Mouse (Mus musculus) forebrain, embryonic 11.5 days (tissue): ENCODE data around the gene Txnl4b. TPM values are rescaled to one million over a fixed set of nuclear protein-coding genes. Genes with fewer than 3 reads are reported as not detected.

Source experiments
- ATAC-seq: fragments of 200-750 bp; cut with Nextera tagmentation; replicated peaks from 2 replicates; pipeline ENCODE4 v1.8.0; 2017; ENCODE audit warnings: moderate TSS enrichment; ENCODE audit not compliant: low FRiP score
- DNase-seq: peaks from one replicate; pipeline ENCODE4 v3.0.0-alpha.2; 2017; ENCODE audit warnings: low spot score
- H3K27ac ChIP-seq: fragments of 300-500 bp; sonication (generic); 2 replicates; pipeline ENCODE4 v1.5.1; 2014; ENCODE audit warnings: low read depth, low read length
- H3K27me3 ChIP-seq: fragments of 300-500 bp; sonication (generic); 2 replicates; pipeline ENCODE4 v1.6.1; 2014; ENCODE audit warnings: mild to moderate bottlenecking, low read length, mixed read lengths; ENCODE audit not compliant: control insufficient read depth, insufficient read depth
- H3K36me3 ChIP-seq: fragments of 300-500 bp; sonication (generic); 2 replicates; pipeline ENCODE4 v1.6.1; 2014; ENCODE audit warnings: mild to moderate bottlenecking, low read length, moderate library complexity, mixed read lengths; ENCODE audit not compliant: control insufficient read depth, insufficient read depth
- H3K4me1 ChIP-seq: fragments of 300-500 bp; sonication (generic); replicated peaks from 2 replicates; pipeline ENCODE4 v1.6.1; 2014; ENCODE audit warnings: low read length, mixed read lengths; ENCODE audit not compliant: control insufficient read depth, insufficient read depth
- H3K4me2 ChIP-seq: fragments of 300-500 bp; sonication (generic); 2 replicates; pipeline ENCODE4 v1.6.1; 2014; ENCODE audit warnings: low read depth, mild to moderate bottlenecking, low read length, moderate library complexity, mixed read lengths; ENCODE audit not compliant: severe bottlenecking
- H3K4me3 ChIP-seq: fragments of 300-500 bp; sonication (generic); 2 replicates; pipeline ENCODE4 v1.5.1; 2014; ENCODE audit warnings: low read depth, low read length
- H3K9ac ChIP-seq: fragments of 300-500 bp; sonication (generic); 2 replicates; pipeline ENCODE4 v1.6.1; 2014; ENCODE audit warnings: low read length
- H3K9me3 ChIP-seq: fragments of 300-500 bp; sonication (generic); 2 replicates; pipeline ENCODE4 v1.6.1; 2016; ENCODE audit warnings: low read length, mixed read lengths; ENCODE audit not compliant: control insufficient read depth
- WGBS: fragments of 180-500 bp; shearing (Covaris S2); extraction: QIAGEN DNeasy Blood & Tissue Kit; methylation state at CpG from one replicate; pipeline ENCODE4 v1.1.7; 2014; 5-methylcytosine and 5-hydroxymethylcytosine counted together
- polyA plus RNA-seq: library from polyadenylated mRNA; unstranded; fragments of >200 nt; fragmentation: Nextera tagmentation; extraction: Ambion mirVana; gene quantifications from 2 replicates; pipeline ENCODE4 v1.2.1, GENCODE M21; 2014

Gene Txnl4b
- polyA plus RNA-seq, 1 experiment from 2014 or later = 27.0 TPM

DNA sequence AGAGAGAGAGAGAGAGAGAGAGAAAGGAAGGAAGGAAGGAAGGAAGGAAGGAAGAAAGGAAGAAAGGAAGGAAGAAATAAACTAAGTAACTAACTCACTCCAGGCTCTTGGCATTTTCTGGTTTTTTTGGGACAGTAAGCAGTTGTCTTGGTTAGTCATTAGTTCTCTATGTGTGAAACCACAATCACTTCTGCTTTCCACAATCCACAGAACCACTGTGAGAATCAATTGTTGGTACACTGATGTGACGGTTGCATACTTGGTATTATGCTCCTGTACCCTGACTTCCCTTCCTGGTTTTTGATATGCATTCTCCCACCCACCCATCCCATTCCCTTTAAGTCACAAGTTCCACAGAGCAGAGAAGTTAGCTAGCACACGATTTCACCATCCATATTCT lies 1.8 kb upstream of the Txnl4b start:
- Histone ChIP-seq H3K27me3 (no peaks in the 10 kb centered on the region), H3K9ac (no peak overlapping the region), H3K36me3 (peaks cover 12% of the 10 kb centered on the region), H3K27ac (no peak overlapping the region), H3K4me3 (no peak overlapping the region; the same call in 1 of the 2 replicates), H3K4me2 (no peak overlapping the region), H3K9me3 (no peaks in the 10 kb centered on the region), H3K4me1 (peaks cover 10% of the 10 kb centered on the region; the same call in 1 of the 2 replicates)
- 76% methylated on average over 2 of the region's 2 CpGs for WGBS
- ATAC-seq (no peak), DNase-seq (no peak)

- H3K27ac ChIP-seq = no peak overlapping the region
- H3K4me1 ChIP-seq = peaks cover 10% of the 10 kb centered on the region; the same call in 1 of the 2 replicates
- peak overlapping the region; percentile 88 for H3K4me2 ChIP-seq
- H3K4me3 ChIP-seq = peak overlapping the region; percentile 91
- H3K9me3 ChIP-seq = no peaks in the 10 kb centered on the region
- peak overlapping the region; percentile 90 for H3K9ac ChIP-seq
- H3K27me3 ChIP-seq = no peaks in the 10 kb centered on the region
- peaks cover 8% of the 10 kb centered on the region for H3K36me3 ChIP-seq
- 5% methylated on average over 10 of the region's 10 CpGs for whole genome bisulfite sequencing
- ATAC-seq = no peak
- DNase-seq = no peak
These were observed 926 bp upstream of the Txnl4b start for GRCm38 (mm10) chr8:109564766-109565165.

DNA sequence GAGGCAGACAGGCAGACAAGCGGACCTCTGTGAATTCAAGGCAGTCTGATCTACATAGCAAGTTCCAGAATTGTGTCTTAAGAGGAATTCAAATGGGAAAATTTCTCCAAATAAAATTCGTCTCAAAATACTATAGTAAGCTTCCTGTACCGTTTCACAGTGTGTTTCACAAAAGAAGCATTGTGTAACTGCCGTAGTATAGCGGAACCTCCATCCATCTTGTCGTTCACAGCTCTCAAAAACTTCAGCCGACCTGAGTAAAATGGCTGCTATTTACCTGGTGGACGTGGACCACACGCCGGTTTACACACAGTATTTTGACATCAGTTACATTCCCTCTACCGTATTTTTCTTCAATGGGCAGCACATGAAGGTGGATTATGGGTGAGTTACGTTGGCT lies 5.4 kb downstream of the Txnl4b start:
- Histone ChIP-seq H3K4me1 (peaks cover 5% of the 10 kb centered on the region; the same call in 1 of the 2 replicates), H3K27me3 (no peaks in the 10 kb centered on the region), H3K4me3 (no peak overlapping the region), H3K9ac (no peak overlapping the region), H3K4me2 (no peak overlapping the region), H3K9me3 (no peaks in the 10 kb centered on the region), H3K36me3 (no peaks in the 10 kb centered on the region), H3K27ac (no peak overlapping the region)
- no peak for ATAC-seq
- no peak for DNase-seq
- 92% methylated on average over 12 of the region's 12 CpGs for WGBS

DNA sequence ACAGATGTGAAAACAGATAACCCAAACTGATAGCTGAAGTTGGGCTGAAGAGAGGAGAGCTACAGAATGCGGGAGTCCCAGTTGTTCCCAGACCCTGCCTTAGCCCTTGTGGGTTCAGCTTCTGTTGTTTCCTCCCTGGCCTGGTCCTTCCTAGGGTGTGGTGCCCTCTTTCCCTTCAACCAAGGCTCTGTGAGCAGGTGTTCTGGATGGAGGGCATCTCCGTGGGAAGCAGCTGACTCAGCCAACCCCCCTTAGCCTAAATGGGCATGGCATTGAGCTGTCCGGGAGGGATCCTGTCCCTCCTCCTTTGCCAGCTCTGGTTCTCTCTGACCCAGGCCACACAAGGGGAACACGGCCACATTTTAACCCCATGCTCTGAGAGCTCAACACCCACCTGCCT lies 10.6 kb downstream of the Txnl4b start:
- no peak for ATAC-seq
- 79% methylated on average over 4 of the region's 4 CpGs for WGBS
- H3K4me3 ChIP-seq = no peak overlapping the region

GRCm38 (mm10) chr8:109578900-109579301 lies 13.2 kb downstream of the Txnl4b start, which contains the start of gene Hp:
Gene Hp (minus strand): TSS chr8:109579172.
- H3K36me3 ChIP-seq = no peaks in the 10 kb centered on the region
- no peak within 1 kb of the TSS for H3K4me2 ChIP-seq
- H3K9ac ChIP-seq = no peak within 1 kb of the TSS
- no peaks in the 10 kb centered on the region for H3K27me3 ChIP-seq
- ATAC-seq = no peak
- no peak within 1 kb of the TSS for H3K27ac ChIP-seq
- H3K9me3 ChIP-seq = no peaks in the 10 kb centered on the region
- WGBS = 77% methylated on average over 8 of the region's 8 CpGs
- no peaks in the 10 kb centered on the region for H3K4me1 ChIP-seq
- no peak for DNase-seq
- H3K4me3 ChIP-seq = no peak within 1 kb of the TSS

More for the DNA sequence above, 10.6 kb downstream of the Txnl4b start:
- Histone ChIP-seq H3K27ac (no peak overlapping the region), H3K9me3 (no peaks in the 10 kb centered on the region), H3K4me1 (no peaks in the 10 kb centered on the region), H3K27me3 (no peaks in the 10 kb centered on the region), H3K9ac (no peak overlapping the region), H3K4me2 (no peak overlapping the region), H3K36me3 (no peaks in the 10 kb centered on the region)
- no peak for DNase-seq

GRCm38 (mm10) chr8:109584293-109584692 lies 18.6 kb downstream of the Txnl4b start:
- Histone ChIP-seq H3K9ac (no peak overlapping the region), H3K9me3 (no peaks in the 10 kb centered on the region), H3K4me2 (no peak overlapping the region), H3K4me1 (no peaks in the 10 kb centered on the region), H3K27ac (no peak overlapping the region), H3K4me3 (no peak overlapping the region), H3K36me3 (no peaks in the 10 kb centered on the region), H3K27me3 (no peaks in the 10 kb centered on the region)
- ATAC-seq (no peak), DNase-seq (no peak)
- 91% methylated on average over 4 of the region's 4 CpGs for WGBS

GRCm38 (mm10) chr8:109584830-109585229 lies 19.1 kb downstream of the Txnl4b start:
- no peaks in the 10 kb centered on the region for H3K9me3 ChIP-seq
- no peaks in the 10 kb centered on the region for H3K36me3 ChIP-seq
- H3K27me3 ChIP-seq = no peaks in the 10 kb centered on the region
- no peak for ATAC-seq
- no peak overlapping the region for H3K27ac ChIP-seq
- H3K9ac ChIP-seq = no peak overlapping the region
- no peak for DNase-seq
- no peak overlapping the region for H3K4me3 ChIP-seq
- H3K4me2 ChIP-seq = no peak overlapping the region
- no peaks in the 10 kb centered on the region for H3K4me1 ChIP-seq
- WGBS = 86% methylated on average over 3 of the region's 3 CpGs

DNA sequence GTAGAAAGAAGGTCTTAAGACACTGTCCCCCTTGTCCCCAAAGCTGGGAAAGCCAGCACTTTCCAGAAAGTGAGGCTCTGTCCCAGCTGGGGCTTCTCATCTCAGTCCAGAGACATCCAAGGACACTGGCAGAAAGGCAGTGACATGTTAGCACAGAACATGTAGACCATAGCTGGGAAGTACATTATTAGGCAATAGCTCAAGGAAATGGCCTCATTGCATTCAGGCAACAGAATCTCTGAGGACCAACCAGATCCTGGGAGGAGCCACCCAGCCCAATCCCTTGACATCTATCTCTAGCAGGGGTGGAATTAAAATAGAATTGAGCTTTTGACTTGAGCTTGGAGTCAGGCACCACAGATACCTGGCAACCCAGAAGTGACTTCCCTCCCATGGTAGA lies 20.0 kb downstream of the Txnl4b start:
- H3K9me3 ChIP-seq = no peaks in the 10 kb centered on the region
- DNase-seq (no peak), ATAC-seq (no peak)
- no peak overlapping the region for H3K9ac ChIP-seq
- H3K4me3 ChIP-seq = no peak overlapping the region
- no peak overlapping the region for H3K27ac ChIP-seq
- no peak overlapping the region for H3K4me2 ChIP-seq
- no peaks in the 10 kb centered on the region for H3K4me1 ChIP-seq
- H3K36me3 ChIP-seq = no peaks in the 10 kb centered on the region
- no peaks in the 10 kb centered on the region for H3K27me3 ChIP-seq

- no peak overlapping the region for H3K9ac ChIP-seq
- H3K36me3 ChIP-seq = no peaks in the 10 kb centered on the region
- H3K27me3 ChIP-seq = no peaks in the 10 kb centered on the region
- H3K9me3 ChIP-seq = no peaks in the 10 kb centered on the region
- no peak overlapping the region for H3K4me2 ChIP-seq
- no peak overlapping the region for H3K4me3 ChIP-seq
- no peak for ATAC-seq
- H3K4me1 ChIP-seq = no peaks in the 10 kb centered on the region
- no peak overlapping the region for H3K27ac ChIP-seq
- WGBS = 66% methylated on average over 7 of the region's 7 CpGs
- no peak for DNase-seq
These were observed 21.3 kb downstream of the Txnl4b start for GRCm38 (mm10) chr8:109586972-109587504.
